Mouse (Mus musculus) C2C12 (cell line): ENCODE results near the gene Gm20388.

Experiments
- CEBPB ChIP-seq: IDR thresholded peaks from one replicate; pipeline ENCODE4 v1.6.1; 2011; ENCODE audit warnings: low read depth, mild to moderate bottlenecking, control low read depth, moderate library complexity
- CTCF ChIP-seq: IDR thresholded peaks from one replicate; pipeline ENCODE4 v1.5.1; 2011; ENCODE audit not compliant: control insufficient read depth, insufficient read depth, insufficient read length
- MYOD1 ChIP-seq: IDR thresholded peaks from one replicate; pipeline ENCODE4 v1.6.1; 2011; ENCODE audit warnings: low read depth; ENCODE audit not compliant: control insufficient read depth, insufficient read length
- MYOG ChIP-seq: IDR thresholded peaks from one replicate; pipeline ENCODE4 v1.6.1; 2011; ENCODE audit not compliant: control insufficient read depth, insufficient read length; ENCODE audit errors: extremely low read depth

DNA sequence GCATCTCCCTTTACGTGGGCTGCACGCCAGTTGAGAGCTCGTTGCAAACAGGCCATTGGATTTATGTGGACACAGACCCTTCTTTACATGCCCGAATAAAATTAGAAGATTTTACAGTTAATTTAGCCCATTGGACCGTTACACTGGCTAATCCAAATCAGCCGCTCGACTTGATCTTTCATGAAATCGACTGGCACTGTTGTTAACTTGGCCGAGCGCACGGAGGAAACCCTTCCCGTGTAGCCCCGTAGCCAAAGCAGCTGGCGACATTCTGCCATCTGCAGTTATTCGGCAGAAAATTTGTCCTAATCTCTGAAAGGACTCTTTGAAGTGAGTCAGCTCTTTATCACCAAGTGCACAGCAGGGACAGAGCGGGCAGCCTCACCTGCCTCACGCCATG lies 1379.9 kb downstream of the Gm20388 start:
- TF ChIP-seq CEBPB (no peak), CTCF (no peak), MYOD1 (no peak), MYOG (no peak)
